Mouse (Mus musculus) layer of hippocampus, adult 2 months (tissue): ENCODE measurements at regions not wholly inside any gene's neighbourhood (a gene's known extent, or its start where the extent isn't known, plus 50 kb on each side); places are given as distances from the start of the nearest gene placed in this dataset.
"Not testable (repeated sequence)": the region's sequence is repeated elsewhere in the genome, so short reads cannot be mapped to it uniquely, and the experiment has no call there.

Experiments
- DNase-seq, 2 experiments: peaks; one replicate each; pipeline ENCODE4 v3.0.0; 2022; ENCODE audit warnings: low spot score in 2 of 2
- H3K27ac ChIP-seq: fragments of 200-600 bp; 2 replicates; pipeline ENCODE4 v1.8.1; 2022
- H3K4me3 ChIP-seq: fragments of 200-600 bp; 2 replicates; pipeline ENCODE4 v1.8.1; 2022; ENCODE audit warnings: mild to moderate bottlenecking
- CTCF ChIP-seq: fragments of 200-600 bp; conservative IDR thresholded peaks from 2 replicates; pipeline ENCODE4 v1.8.1; 2022; ENCODE audit warnings: antibody characterized with exemption, mild to moderate bottlenecking, moderate library complexity

GRCm38 (mm10) chr17:55186361-55186760, 258.8 kb upstream of the St6gal2 start:
- no peak for DNase-seq

DNA sequence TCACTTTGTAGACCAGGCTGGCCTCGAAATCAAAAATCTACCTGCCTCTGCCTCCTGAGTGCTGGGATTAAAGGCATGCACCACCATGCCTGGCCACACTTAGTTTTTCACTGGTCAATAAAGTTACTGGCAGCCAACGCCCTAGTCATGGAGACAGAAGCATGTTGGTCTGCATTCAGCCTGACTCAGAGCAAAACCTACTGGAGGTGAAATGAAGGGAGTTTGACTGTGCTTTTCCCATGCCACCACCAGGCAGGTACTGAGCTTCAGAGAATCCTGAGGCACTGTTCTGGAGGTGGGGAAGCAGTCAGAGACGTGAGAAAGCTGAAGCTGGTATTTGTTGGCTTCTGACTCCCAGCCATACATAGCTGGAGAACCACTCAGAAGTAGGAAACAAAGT, 258.4 kb upstream of the St6gal2 start:
- no peak overlapping the region for H3K4me3 ChIP-seq
- TF ChIP-seq CTCF, result no peak
- no peak for DNase-seq
- no peak overlapping the region for H3K27ac ChIP-seq

More at GRCm38 (mm10) chr17:55186361-55186760, 258.8 kb upstream of the St6gal2 start:
- Histone ChIP-seq H3K27ac (no peak overlapping the region), H3K4me3 (no peak overlapping the region)
- no peak for TF ChIP-seq CTCF

GRCm38 (mm10) chr17:55206585-55206984, 238.6 kb upstream of the St6gal2 start:
- no peak overlapping the region for H3K4me3 ChIP-seq
- no peak overlapping the region for H3K27ac ChIP-seq
- no peak for DNase-seq
- no peak for TF ChIP-seq CTCF

DNA sequence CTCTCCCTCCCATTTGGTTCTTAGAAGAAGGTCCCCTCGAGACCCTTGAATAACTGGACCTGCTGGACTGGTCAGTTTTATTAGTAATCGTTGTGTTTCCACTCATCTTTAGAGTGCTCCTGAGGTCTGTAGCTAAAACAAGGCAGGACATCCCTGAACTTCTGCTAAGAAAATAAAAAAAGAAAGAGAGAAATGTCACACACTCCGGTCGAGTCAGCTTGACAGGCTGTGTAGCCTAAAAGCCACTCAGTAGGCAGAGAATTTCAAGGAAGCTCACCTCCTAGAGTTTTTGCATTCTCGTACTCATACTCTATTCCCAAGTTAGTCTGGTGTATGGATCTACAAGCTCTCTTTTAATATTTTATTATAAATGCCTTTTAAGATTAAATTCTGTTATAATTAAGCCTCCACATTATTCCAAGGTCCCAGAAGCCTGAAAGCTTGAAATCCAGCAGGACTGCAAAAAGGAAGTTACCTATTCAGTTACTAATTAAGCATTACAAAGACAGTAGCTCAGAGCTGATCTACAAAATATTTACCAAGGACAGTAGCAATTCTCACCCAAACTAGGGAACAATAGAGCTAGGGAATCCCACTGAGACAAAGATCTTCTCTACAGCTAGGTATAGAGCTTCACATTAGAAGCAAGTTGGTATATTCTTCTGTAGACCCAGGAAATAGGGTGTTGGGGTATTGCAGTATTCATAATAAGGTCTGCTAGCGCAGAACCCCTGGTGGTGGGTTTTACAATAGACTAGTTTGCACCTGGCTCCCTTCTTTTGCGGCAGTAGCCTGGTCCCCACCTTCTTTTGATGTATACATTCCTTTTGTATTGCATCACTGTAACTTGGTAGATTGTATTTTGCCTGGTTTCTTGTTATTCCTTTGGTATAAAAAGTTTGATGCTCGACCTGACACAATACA, 226.7 kb upstream of the St6gal2 start:
- not testable (repeated sequence) for H3K27ac ChIP-seq, DNase-seq, H3K4me3 ChIP-seq

- DNase-seq, result no peak
- TF ChIP-seq CTCF, result no peak
- Histone ChIP-seq H3K4me3 (no peak overlapping the region), H3K27ac (no peak overlapping the region)
Observed at GRCm38 (mm10) chr17:55224058-55224457, 221.1 kb upstream of the St6gal2 start.

DNA sequence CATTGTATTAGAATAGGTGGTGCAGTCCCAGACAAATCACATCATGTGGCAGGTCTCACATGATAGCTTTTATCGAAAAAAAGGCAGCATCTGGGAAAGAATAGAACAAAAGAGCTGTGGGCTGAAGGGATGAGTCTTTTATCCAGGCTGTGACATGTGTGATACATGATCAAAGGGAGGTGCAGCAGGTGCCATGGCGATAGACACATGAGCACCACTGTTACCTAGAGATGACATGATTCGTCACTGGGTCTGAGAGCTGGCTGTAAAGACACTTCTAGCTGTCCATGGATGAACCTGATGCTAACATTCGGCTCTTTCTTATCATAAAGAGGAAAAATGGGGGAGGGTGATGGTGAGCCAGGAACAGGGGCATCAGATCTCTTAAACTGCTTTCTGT, 210.9 kb upstream of the St6gal2 start:
- no peak for TF ChIP-seq CTCF

DNA sequence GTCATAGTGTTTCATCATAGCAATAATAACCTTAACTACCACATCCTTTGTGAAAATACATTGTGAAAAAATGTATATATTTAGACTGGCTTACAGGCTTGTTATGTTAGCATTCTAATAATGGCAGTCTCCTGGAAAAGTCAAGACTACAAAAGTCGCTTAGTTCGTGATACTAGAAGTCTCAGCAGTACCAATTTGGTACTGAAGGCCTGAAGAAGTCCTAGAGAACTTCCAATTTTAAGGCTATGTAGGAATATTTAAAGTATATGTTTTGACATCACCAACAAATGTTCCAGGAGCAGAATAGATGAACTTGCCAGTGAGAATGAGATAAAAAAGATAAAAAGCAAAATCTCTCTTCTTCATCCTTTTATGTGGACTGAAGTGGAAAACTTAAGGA, 182.5 kb upstream of the St6gal2 start:
- Histone ChIP-seq H3K4me3 (no peak overlapping the region), H3K27ac (no peak overlapping the region)
- TF ChIP-seq CTCF, result no peak
- no peak for DNase-seq

More for the DNA sequence above, 210.9 kb upstream of the St6gal2 start:
- Histone ChIP-seq H3K27ac (no peak overlapping the region), H3K4me3 (no peak overlapping the region)
- no peak for DNase-seq

- no peak overlapping the region for H3K4me3 ChIP-seq
- no peak for DNase-seq
- TF ChIP-seq CTCF, result no peak
- no peak overlapping the region for H3K27ac ChIP-seq
Observed at GRCm38 (mm10) chr17:55276541-55276940, 168.6 kb upstream of the St6gal2 start.

- no peak overlapping the region for H3K4me3 ChIP-seq
- peak; percentile 33 to 65 for DNase-seq
- TF ChIP-seq CTCF, result no peak
- peak overlapping the region; percentile 55 for H3K27ac ChIP-seq
Observed at GRCm38 (mm10) chr17:55281276-55281675, 163.9 kb upstream of the St6gal2 start.

GRCm38 (mm10) chr17:55288589-55288988, 156.6 kb upstream of the St6gal2 start:
- H3K27ac ChIP-seq, result no peak overlapping the region
- no peak for DNase-seq
- H3K4me3 ChIP-seq, result no peak overlapping the region
- TF ChIP-seq CTCF, result no peak

DNA sequence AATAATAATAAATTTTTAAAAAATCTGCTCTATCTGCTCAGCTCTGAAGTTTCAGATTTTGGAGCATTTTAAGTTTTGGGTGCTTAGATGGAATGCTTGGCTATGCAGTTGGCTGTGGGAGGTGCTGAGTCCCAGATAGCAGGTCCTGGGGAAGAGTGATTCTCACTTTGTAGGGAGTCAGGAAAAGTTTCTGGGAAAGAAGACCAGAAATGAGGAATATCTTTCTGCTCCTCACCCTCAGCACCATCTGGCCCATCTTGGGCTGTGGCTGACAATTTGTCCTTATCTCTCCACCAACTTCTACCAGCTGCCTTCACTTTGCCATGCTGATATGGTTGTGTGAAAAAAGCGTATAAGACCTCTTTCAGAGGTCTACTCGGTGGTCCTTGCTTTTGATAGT, 152.5 kb upstream of the St6gal2 start:
- TF ChIP-seq CTCF, result no peak
- no peak overlapping the region for H3K27ac ChIP-seq
- no peak for DNase-seq
- no peak overlapping the region for H3K4me3 ChIP-seq

DNA sequence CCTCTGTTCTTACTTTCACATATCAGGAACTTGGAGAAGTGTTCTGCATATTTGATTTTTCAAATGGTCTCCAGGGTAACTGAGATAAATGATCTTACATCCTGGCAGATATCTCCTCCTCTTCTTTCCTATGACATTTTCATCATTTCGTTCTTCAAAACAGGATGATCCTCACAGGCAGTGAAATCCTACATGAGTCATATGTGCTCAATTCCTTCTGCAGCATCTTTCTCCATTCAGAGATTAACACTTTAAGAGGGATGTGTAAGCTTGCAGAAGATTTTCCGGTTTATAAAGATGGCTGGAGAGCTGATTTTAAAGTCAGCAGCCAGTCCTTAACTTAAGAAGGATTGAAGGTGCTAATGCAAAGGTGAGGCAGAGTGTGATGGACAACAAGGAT, 148.5 kb upstream of the St6gal2 start:
- no peak for TF ChIP-seq CTCF
- Histone ChIP-seq H3K27ac (no peak overlapping the region), H3K4me3 (no peak overlapping the region)
- DNase-seq, result no peak

GRCm38 (mm10) chr17:55298852-55299251, 146.3 kb upstream of the St6gal2 start:
- no peak for DNase-seq
- Histone ChIP-seq H3K4me3 (no peak overlapping the region), H3K27ac (no peak overlapping the region)
- TF ChIP-seq CTCF, result no peak

GRCm38 (mm10) chr17:55320959-55321358, 124.2 kb upstream of the St6gal2 start:
- H3K27ac ChIP-seq, result no peak overlapping the region
- no peak for DNase-seq
- no peak for TF ChIP-seq CTCF
- H3K4me3 ChIP-seq, result no peak overlapping the region
